Mouse (Mus musculus): ENCODE data around the gene Tmtc2.

DNA sequence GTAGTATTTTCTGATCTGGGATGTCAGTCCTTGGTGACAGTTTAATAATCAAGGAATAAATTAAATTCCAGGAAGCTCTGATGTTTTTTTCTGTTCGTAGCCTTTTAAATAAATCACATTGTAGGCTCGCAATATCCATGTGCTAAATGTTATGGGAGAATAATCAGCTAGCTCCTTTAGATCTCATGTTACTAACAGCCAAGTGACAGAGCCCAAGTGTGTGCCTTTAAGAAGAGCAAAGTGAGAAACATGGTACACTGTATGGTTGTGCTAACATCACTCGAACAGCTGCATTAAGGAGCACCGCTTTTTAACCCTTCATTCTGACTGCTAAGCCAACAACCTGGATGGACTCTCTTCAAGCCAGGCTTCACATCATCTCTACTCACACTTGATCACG is 146.2 kb downstream of the Tmtc2 start:
- no peak for TF ChIP-seq CTCF (IDR thresholded peaks at IDR 0.05)
- no peak for TF ChIP-seq EP300 (IDR thresholded peaks at IDR 0.05)

Measured in lung, postnatal 0 days (tissue).